Mouse (Mus musculus): ENCODE measurements around the gene Trnt1.

Gene Trnt1

GRCm38 (mm10) chr6:106787138-106787537, 18.2 kb downstream of the Trnt1 start:
- DNase-seq (ENCODE audit: low spot score in 2 of 2), result no peak

DNA sequence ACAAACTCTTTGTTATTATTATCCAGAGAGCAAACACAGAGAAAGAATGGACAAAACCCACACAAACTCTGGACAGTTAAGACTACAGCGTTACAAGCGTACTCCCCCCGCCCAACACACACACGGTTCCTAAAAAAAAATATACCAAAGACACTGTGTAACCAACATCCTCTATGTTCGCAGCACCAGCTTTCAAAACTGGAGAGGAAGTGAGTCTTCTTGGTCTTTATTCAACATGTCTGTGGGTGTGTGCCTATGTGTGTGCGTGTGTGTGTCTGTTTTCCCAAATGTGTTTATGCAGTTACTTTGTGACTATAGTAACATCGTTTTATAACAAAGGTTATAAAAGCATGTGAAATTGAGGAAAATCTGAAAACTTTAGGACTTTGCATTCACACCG, 22.5 kb downstream of the Trnt1 start:
- no peak for DNase-seq (ENCODE audit: low spot score in 2 of 2)

- no peak for DNase-seq (ENCODE audit: low spot score in 2 of 2)
Measured at GRCm38 (mm10) chr6:106792486-106792885, 23.6 kb downstream of the Trnt1 start.

GRCm38 (mm10) chr6:106793088-106793487, 24.2 kb downstream of the Trnt1 start:
- DNase-seq (ENCODE audit: low spot score in 2 of 2), result no peak

- no peak for DNase-seq (ENCODE audit: low spot score in 2 of 2)
Measured at GRCm38 (mm10) chr6:106793621-106794020, 24.7 kb downstream of the Trnt1 start.

DNA sequence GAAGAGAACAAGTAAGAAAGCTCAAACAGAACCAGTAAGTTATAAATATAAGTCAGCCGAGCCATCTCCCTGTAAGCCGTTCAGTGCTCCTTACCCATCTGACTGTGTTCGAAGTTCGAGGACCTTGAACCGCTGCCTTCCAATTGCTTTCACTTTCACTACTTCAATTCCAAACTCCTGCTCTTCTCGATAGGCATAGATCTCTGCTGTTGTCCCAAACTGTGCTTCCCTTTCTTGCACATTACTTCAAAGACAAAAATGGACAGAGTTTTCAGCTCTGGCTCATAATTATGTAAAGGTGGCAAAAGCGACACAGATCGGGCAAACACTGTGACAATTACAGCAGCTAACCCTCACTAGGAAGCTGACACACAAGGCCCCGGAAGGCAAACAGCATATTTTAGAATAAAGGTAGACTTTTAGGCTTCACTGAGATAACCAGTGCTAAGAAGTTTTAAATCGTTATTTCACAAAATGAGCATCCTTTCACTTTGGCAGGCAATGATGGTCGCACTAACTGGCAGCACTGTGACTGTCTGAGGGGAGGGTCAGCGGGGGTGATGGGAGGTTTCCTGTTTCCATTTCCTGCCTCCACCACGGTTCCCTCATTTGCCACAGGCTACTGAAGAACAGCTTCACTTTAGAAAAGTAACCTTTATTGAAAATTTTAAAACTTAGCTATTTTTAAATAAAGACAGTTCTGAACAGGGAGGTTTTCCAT, 25.3 kb downstream of the Trnt1 start:
- no peak for DNase-seq (ENCODE audit: low spot score in 2 of 2)

- peak; percentile 87 for DNase-seq (ENCODE audit: low spot score in 2 of 2)
Measured at GRCm38 (mm10) chr6:106799333-106800226, 30.7 kb downstream of the Trnt1 start, which contains the start of gene Crbn. TSS of gene Crbn (minus strand) at chr6:106800077.

GRCm38 (mm10) chr6:106800227-106800557, 31.3 kb downstream of the Trnt1 start:
- DNase-seq (ENCODE audit: low spot score in 2 of 2), result no peak

GRCm38 (mm10) chr6:106804904-106805303, 36.0 kb downstream of the Trnt1 start:
- peak in 1 of 2 experiments; percentile 7 for DNase-seq (ENCODE audit: low spot score in 2 of 2)

GRCm38 (mm10) chr6:106809161-106809560, 40.2 kb downstream of the Trnt1 start:
- DNase-seq (ENCODE audit: low spot score in 2 of 2), result no peak

GRCm38 (mm10) chr6:106810686-106811085, 41.8 kb downstream of the Trnt1 start:
- no peak for DNase-seq (ENCODE audit: low spot score in 2 of 2)

DNA sequence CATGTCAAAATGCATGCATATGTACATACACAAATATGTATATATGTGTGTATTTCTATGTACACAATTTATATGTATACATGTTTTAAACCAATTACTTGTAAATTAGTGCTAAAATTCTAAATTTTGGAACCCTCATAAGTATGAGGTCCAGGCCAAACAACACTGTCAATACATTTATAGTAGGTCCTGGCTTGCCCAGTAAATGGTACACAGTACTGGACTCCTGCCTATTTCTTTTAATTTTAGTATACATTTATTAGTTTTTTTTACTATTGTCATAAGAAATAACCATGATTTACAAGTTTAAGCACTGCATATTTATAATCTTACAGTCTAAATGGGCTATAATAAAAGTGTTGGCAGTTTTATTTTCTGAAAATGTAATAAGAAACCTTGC, 50.3 kb downstream of the Trnt1 start:
- DNase-seq (ENCODE audit: low spot score in 2 of 2), result no peak

DNA sequence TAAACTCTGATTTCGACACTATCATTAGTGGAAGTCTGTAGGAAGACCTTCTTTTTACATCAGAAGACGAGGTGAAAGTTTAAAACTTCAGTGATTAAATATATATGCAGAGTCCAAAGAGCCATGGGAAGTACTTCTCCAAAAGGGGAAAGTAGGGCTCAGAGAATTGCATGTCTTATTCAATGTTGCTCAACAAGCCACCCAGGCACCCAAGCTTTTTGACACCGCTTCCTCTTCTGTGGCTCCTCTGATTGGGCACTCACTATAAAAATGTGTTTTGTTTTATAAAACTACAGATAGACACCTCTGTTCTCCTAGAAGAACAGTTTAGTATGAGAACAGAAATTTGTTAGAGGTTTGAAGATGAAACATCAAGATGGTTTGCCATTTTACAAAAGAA, 51.0 kb downstream of the Trnt1 start:
- no peak for DNase-seq (ENCODE audit: low spot score in 2 of 2)

DNA sequence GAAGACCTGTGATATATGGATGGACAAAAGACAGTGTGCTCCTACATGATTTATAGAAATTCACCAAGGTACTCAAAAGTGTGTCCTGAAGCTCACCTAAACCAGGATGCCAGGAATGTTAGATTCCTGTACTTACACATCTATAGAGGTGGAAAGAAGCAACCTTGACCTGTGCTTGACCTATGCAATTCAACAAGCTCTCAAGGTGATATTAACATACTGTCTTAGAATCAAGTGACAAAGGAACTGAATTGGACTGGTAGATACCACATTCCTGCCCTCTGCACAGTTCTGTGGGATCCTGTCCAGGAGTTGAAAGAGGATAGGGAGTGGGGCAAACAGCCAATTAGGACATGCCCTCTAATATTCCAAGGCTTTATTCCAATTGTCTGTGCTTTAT, 51.6 kb downstream of the Trnt1 start:
- no peak for DNase-seq (ENCODE audit: low spot score in 2 of 2)

GRCm38 (mm10) chr6:106822329-106822728, 53.4 kb downstream of the Trnt1 start:
- DNase-seq (ENCODE audit: low spot score in 2 of 2), result peak in 1 of 2 experiments; percentile 6
